Mouse (Mus musculus) olfactory bulb, adult 2 months (tissue): ENCODE results near the gene Rbm38. TPM values are rescaled to one million over a fixed set of nuclear protein-coding genes. Genes with fewer than 3 reads are reported as not detected.

Experiments used
- H3K27ac ChIP-seq: fragments of 200-500 bp; 2 replicates; pipeline ENCODE4 v1.5.1; 2012; ENCODE audit warnings: low read depth, low read length; ENCODE audit not compliant: insufficient read depth
- H3K4me1 ChIP-seq: fragments of 200-500 bp; 2 replicates; pipeline ENCODE4 v1.6.1; 2012; ENCODE audit warnings: low read length; ENCODE audit not compliant: control insufficient read depth, insufficient read depth
- H3K4me3 ChIP-seq: fragments of 200-500 bp; 2 replicates; pipeline ENCODE4 v1.5.1; 2012; ENCODE audit warnings: mild to moderate bottlenecking, low read depth, low read length, moderate library complexity; ENCODE audit not compliant: insufficient read depth
- CTCF ChIP-seq: fragments of 200-500 bp; IDR thresholded peaks from 2 replicates; pipeline ENCODE4 v1.5.1; 2012; ENCODE audit warnings: low read depth, mild to moderate bottlenecking, low read length, moderate library complexity; ENCODE audit not compliant: insufficient read depth
- POLR2A ChIP-seq: fragments of 200-500 bp; IDR thresholded peaks from 2 replicates; pipeline ENCODE4 v1.6.1; 2012; ENCODE audit warnings: mild to moderate bottlenecking, low read depth, low read length, moderate library complexity; ENCODE audit not compliant: insufficient read depth
- WGBS: fragments of 180-500 bp; shearing (Covaris S2); methylation state at CpG from one replicate; pipeline ENCODE4 v1.1.7; 2018; 5-methylcytosine and 5-hydroxymethylcytosine counted together
- polyA plus RNA-seq: library from polyadenylated mRNA; stranded (reverse); fragments of >200 nt; gene quantifications from 2 replicates; pipeline ENCODE4 v1.2.4, GENCODE M21; 2012; ENCODE audit warnings: low replicate concordance; ENCODE audit not compliant: missing spikeins, insufficient read depth, insufficient read length

The Rbm38 gene
- polyA plus RNA-seq, 1 experiment: not detected

- WGBS: 75% methylated on average over 4 of the region's 4 CpGs
- H3K4me1 ChIP-seq: peaks cover 17% of the 10 kb centered on the region; the same call in 1 of the 2 replicates
- no peak overlapping the region for H3K4me3 ChIP-seq
- TF ChIP-seq POLR2A (no peak), CTCF (no peak)
- no peak overlapping the region for H3K27ac ChIP-seq
Observed at GRCm38 (mm10) chr2:173027824-173028495, 7.7 kb downstream of the Rbm38 start.

- 88% methylated on average over 3 of the region's 3 CpGs for WGBS
- H3K4me3 ChIP-seq: no peak overlapping the region
- peaks cover 14% of the 10 kb centered on the region; the same call in 1 of the 2 replicates for H3K4me1 ChIP-seq
- no peak for TF ChIP-seq POLR2A
- no peak for TF ChIP-seq CTCF
- H3K27ac ChIP-seq: no peak overlapping the region
Observed at GRCm38 (mm10) chr2:173028508-173029031, 8.3 kb downstream of the Rbm38 start.

- Histone ChIP-seq H3K4me1 (peaks cover 9% of the 10 kb centered on the region; the same call in 1 of the 2 replicates), H3K4me3 (no peak overlapping the region), H3K27ac (no peak overlapping the region)
- TF ChIP-seq POLR2A: no peak
- TF ChIP-seq CTCF: no peak
- 86% methylated on average over 12 of the region's 12 CpGs for WGBS
Observed at GRCm38 (mm10) chr2:173030591-173031338, 10.5 kb downstream of the Rbm38 start.

- H3K4me3 ChIP-seq: no peak overlapping the region
- TF ChIP-seq CTCF (no peak), POLR2A (no peak)
- H3K27ac ChIP-seq: no peak overlapping the region
- no peaks in the 10 kb centered on the region for H3K4me1 ChIP-seq
- WGBS: 98% methylated on average over 13 of the region's 13 CpGs
Observed at GRCm38 (mm10) chr2:173033531-173033930, 13.2 kb downstream of the Rbm38 start.

GRCm38 (mm10) chr2:173034998-173035397 is 14.7 kb downstream of the Rbm38 start:
- TF ChIP-seq CTCF (no peak), POLR2A (no peak)
- Histone ChIP-seq H3K4me1 (no peaks in the 10 kb centered on the region), H3K27ac (no peak overlapping the region), H3K4me3 (no peak overlapping the region)
- WGBS: 80% methylated on average over 4 of the region's 4 CpGs

GRCm38 (mm10) chr2:173035653-173036052 is 15.4 kb downstream of the Rbm38 start:
- H3K27ac ChIP-seq: no peak overlapping the region
- no peaks in the 10 kb centered on the region for H3K4me1 ChIP-seq
- H3K4me3 ChIP-seq: no peak overlapping the region
- WGBS: 98% methylated on average over 5 of the region's 5 CpGs
- no peak for TF ChIP-seq POLR2A
- no peak for TF ChIP-seq CTCF

GRCm38 (mm10) chr2:173036055-173036454 is 15.8 kb downstream of the Rbm38 start:
- Histone ChIP-seq H3K4me1 (no peaks in the 10 kb centered on the region), H3K4me3 (no peak overlapping the region), H3K27ac (no peak overlapping the region)
- TF ChIP-seq CTCF: no peak
- TF ChIP-seq POLR2A: no peak
- 94% methylated on average over 5 of the region's 5 CpGs for WGBS

- Histone ChIP-seq H3K4me1 (no peaks in the 10 kb centered on the region), H3K4me3 (no peak overlapping the region), H3K27ac (no peak overlapping the region)
- TF ChIP-seq POLR2A: no peak
- TF ChIP-seq CTCF: no peak
- WGBS: 87% methylated on average over 4 of the region's 4 CpGs
Observed at GRCm38 (mm10) chr2:173036611-173037010, 16.3 kb downstream of the Rbm38 start.

GRCm38 (mm10) chr2:173037347-173037746 is 17.0 kb downstream of the Rbm38 start:
- Histone ChIP-seq H3K4me1 (no peaks in the 10 kb centered on the region), H3K27ac (no peak overlapping the region), H3K4me3 (no peak overlapping the region)
- no peak for TF ChIP-seq POLR2A
- TF ChIP-seq CTCF: no peak
- 88% methylated on average over 5 of the region's 5 CpGs for WGBS
